Mouse (Mus musculus) kidney, adult 2 months (tissue): ENCODE measurements at regions not wholly inside any gene's neighbourhood (a gene's known extent, or its start where the extent isn't known, plus 50 kb on each side); places are given as distances from the start of the nearest gene placed in this dataset.

Experiments used
- CTCF ChIP-seq: fragments of 200-500 bp; conservative IDR thresholded peaks from 2 replicates; pipeline ENCODE4 v1.5.1; 2011; ENCODE audit warnings: low read depth, mild to moderate bottlenecking, control low read depth, low read length, moderate library complexity, mixed read lengths; ENCODE audit not compliant: insufficient read depth, insufficient read length
- POLR2A ChIP-seq: fragments of 200-500 bp; IDR thresholded peaks from one replicate; pipeline ENCODE4 v1.6.1; 2011; ENCODE audit warnings: low read depth, low read length, control low read depth

DNA sequence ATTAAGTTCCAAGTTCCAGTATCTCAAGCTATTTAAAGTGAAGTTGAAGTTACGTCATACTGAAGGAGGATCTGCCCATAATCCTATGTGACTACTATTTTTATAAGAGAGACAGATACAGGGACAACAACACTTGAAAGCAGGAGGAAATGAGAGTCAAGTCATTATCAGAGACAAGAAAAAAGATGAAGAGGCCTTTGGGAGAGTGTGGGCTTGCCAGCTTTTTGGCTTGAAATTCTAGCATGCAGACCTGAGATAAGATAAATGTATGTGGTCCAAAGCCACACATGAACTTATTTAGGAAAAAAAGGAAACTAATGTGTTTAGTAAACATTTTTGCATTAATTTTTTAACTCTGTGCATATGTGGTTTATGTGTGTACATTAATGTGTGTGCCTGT, 581.0 kb downstream of the Stpg2 start:
- TF ChIP-seq CTCF: no peak
- TF ChIP-seq POLR2A: no peak
